Mouse (Mus musculus) spleen, adult 10 weeks (tissue): Measurements from ENCODE around the gene Ttc7. TPM values are rescaled to one million over a fixed set of nuclear protein-coding genes. Genes with fewer than 3 reads are reported as not detected.

ENCODE experiments used
- polyA plus RNA-seq: library from polyadenylated mRNA; stranded (reverse); fragments of 350-450 nt; fragmentation: Illumina TruSeq; extraction: RNeasy Lipid Tissue Mini Kit (QIAGEN cat#74804); gene quantifications from one replicate; pipeline ENCODE4 v1.2.3, GENCODE M21; 2015; ENCODE audit warnings: low replicate concordance; ENCODE audit not compliant: insufficient read depth

Gene Ttc7
- polyA plus RNA-seq, result 47.3 TPM

DNA sequence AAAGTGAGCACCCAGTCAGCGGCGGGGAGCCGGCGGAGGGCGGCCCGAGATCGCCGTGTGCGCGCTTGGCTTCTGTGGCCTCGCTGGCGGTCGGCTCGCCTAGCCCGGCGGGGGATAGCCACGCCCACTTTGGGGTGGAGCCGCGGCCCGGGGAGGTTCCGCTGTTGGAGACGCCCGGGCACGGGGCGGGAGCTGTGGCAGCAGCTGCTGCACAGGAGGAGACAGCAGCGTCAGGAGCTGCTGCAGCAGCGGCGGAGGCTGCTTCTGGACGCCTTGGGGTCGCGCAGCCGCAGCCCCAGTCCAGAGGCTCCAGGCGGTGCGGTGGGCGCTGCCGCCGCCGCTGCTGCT lies at the start of gene Ttc7:
TSS of gene Ttc7 (plus strand) at position 181 of the 348 bp plus-strand sequence.

DNA sequence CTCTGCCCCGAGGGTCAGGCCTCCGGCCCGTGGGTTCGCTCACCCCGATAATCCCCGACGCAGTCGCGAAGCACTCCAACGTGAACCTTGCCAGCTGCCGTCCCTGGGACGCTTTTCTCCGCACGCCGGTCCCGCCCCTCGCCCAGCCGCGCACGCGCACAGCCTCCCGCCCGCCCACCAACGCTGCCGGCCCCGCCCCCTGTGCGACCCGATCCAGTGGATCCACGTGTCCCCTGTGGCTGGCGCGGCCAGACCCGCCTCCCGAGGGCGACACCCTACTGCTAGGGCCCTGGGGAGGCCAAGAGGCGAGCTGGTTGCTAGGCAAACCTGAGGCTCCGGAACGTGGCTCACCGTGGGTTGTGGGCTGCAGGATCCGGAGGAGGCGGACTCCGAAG lies 16.9 kb upstream of the Ttc7 start, which contains the start of gene Mcfd2:
TSS of gene Mcfd2 (minus strand) at position 144 of the 395 bp plus-strand sequence.

DNA sequence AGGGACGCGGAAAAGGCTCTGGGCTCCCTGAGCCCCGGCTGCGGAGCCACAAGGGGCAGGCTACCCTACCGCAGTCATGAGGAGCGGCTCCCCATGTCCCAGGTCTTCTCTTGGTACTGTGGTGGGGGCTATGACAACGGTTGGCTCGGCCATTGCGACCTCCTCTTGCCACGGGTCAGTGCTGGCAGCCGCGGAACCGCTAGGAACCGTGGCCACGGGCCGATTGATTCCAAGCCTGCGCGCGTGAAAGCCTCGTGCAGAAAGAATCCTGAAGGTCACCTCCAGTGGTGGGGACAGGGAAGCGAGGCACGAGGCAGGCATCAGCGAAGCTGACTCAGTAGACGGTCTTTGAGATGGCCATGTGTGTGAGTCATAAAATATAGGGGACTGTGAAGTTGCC lies 144.8 kb downstream of the Ttc7 start, which contains the start of gene Stpg4:
TSS of gene Stpg4 (minus strand) at position 231 of the 400 bp plus-strand sequence.

Other genes with a start within 250 kb of the Ttc7 start
- 26.1 TPM for gene Socs5, start 175.2 kb upstream of the Ttc7 start, polyA plus RNA-seq
- gene Mcfd2, start 17.0 kb upstream of the Ttc7 start, polyA plus RNA-seq, result 71.1 TPM
- gene Stpg4, start 144.9 kb downstream of the Ttc7 start, polyA plus RNA-seq, result not detected
- 551 TPM for gene Calm2, start 164.0 kb downstream of the Ttc7 start, polyA plus RNA-seq